Mouse (Mus musculus): ENCODE measurements at regions not wholly inside any gene's neighbourhood (a gene's known extent, or its start where the extent isn't known, plus 50 kb on each side); places are given as distances from the start of the nearest gene placed in this dataset.
"Not testable (repeated sequence)": the region's sequence is repeated elsewhere in the genome, so short reads cannot be mapped to it uniquely, and the experiment has no call there.

DNA sequence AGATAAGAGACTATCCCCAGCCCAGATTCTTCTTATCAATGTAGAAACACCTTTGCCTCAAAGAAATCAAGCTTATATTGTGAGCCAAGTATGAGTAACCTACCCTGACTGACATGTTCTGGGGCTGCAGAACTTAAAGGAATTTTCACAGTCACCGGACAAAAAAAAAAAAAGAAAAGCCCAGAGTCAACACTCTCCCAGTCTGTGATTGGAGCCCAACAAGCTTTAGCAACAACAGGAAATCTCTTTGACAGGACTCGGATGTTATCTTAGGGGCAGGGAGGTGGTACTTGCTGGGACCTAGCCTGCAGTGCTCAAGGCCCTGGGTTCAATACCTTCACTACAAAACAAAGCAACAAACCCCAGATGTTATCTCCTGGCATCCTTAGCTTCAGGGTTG lies 114.2 kb downstream of the Nectin1 start:
- no peak for ATAC-seq (replicated peaks; ENCODE audit: low FRiP score, poor library complexity, severe bottlenecking)

DNA sequence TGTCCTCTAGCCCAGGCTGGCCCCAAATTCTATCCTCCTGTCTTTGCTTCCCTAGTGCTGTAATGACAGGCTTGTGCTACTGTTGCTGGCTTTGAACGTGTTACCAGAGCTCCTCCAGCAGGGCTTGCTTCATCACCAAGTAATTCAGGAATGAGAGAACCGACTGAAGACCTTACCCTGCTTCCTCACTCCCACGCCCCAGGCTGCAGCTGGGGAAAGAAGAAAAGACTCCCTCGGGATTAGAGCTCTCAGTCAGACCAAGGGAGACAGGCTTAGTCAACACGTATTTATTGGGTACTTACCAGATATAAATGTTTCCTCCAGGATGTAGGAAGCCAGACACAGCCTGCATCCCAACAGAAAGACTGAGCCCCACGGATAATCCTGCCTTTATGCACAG lies 115.0 kb downstream of the Nectin1 start:
- ATAC-seq (replicated peaks; ENCODE audit: low FRiP score, poor library complexity, severe bottlenecking): no peak

DNA sequence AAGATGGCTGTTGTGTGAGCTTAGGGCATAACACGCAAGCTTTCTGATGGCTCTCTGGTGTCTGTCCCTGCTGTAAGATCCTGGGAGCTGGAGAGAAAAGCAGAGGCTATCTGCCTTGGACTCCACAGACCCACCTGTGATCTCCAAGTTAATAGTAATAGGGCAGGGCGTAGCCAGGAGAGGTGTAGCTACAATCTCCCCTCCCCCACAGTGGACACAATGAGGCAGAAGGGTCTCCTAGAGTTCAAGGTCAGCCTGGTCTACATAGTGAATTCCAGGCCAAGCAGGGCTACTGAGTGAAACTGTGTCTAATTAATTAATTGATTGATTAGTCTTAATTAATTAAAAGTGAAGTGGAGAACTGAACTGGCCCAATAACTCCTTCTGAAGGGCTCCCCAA lies 116.5 kb downstream of the Nectin1 start:
- ATAC-seq (replicated peaks; ENCODE audit: low FRiP score, poor library complexity, severe bottlenecking): no peak

DNA sequence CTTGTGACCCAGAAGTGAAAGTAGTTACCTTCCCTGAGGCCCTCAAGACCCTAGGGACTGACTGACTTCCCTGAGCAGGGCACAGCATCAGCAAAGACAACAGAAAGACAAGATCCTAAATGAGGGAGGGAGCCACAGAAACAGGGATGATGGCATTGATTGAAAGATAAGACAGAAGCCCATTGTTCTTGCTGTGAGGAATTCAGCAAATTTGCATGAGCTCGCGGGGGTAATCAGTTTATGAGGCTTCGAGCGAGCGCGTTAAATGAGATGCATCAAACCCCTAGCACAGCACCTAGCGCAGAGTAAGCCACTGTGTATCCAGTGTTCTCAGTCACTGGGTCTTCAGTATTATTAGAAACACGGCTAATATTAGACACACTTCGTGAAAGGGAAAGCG lies 117.6 kb downstream of the Nectin1 start:
- no peak for ATAC-seq (replicated peaks; ENCODE audit: low FRiP score, poor library complexity, severe bottlenecking)

DNA sequence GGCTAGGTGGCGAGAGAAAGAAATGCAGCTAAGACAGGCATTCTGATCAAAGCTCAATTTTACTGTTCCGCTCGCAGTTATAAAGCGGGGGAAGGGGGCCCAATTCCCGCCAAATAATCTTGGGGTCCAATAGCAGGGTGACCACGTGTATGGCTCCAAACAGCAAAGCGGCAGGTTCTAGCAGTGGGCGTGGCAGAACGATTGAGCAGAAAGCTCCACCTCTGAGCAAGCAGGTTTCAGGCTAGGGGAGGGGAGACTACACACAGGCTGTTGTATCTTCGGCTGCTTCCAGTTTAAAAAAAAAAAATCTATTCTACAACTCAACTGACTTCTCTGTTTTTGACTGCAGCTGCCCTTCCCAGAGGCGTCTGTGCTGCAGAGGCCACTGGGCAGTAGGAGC lies 118.2 kb downstream of the Nectin1 start:
- ATAC-seq (replicated peaks; ENCODE audit: low FRiP score, poor library complexity, severe bottlenecking): not testable (repeated sequence)

DNA sequence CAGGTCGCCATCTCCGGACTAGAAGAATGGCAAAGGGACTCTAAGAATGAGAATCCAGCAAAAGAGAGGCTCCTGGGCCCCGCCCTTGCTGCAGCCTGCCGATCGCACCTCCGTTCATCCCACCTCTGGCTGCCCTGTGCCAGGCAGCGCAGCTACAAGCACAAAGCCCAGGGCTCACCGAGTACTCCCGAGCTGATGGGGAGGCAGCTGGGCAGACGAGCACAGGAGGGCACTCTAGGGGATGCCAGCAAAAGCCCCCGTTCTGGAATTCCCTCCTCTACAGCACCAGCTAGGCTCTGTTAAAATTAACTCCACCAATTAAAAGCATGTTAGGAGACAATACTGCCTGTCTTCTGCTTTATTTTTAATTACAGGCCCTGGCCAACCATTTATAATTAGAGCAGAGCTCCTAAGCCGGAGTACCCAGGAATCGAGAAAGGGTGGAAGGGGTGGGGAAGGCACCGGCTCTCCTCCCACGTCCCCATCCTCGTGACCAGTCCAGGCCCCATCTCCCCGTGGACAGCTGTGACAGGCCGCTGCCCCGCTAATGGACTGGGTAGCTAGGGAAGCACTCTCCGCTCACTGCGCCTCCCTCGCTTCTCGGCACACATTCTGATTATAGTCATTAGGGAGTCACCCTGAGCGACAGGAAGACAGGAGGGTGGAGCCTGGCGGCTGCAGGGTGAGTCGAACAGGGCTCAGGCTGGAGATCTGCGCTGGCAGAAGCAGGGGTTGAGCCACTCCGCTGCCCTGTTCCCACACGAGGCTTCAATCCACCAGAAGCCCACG lies 120.0 kb downstream of the Nectin1 start:
- no peak for ATAC-seq (replicated peaks; ENCODE audit: low FRiP score, poor library complexity, severe bottlenecking)

DNA sequence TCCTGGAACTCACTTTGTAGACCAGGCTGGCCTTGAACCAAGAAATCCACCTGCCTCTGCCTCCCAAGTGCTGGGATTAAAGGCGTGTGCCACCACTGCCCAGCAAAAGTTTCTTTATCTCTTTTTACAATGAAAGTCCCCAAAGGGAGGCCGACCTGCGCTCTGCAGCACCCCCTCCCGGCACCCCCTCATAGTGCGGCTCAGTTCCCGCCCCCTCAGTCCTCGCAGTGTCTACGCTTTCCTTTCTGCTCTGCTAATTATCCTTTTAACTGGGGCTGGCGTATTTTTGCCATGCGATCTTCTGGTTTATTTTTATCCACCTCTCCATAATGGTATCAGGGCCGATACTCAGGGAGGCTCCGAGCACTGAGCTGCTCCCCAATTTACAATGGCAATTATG lies 123.0 kb downstream of the Nectin1 start:
- ATAC-seq (replicated peaks; ENCODE audit: low FRiP score, poor library complexity, severe bottlenecking): no peak

DNA sequence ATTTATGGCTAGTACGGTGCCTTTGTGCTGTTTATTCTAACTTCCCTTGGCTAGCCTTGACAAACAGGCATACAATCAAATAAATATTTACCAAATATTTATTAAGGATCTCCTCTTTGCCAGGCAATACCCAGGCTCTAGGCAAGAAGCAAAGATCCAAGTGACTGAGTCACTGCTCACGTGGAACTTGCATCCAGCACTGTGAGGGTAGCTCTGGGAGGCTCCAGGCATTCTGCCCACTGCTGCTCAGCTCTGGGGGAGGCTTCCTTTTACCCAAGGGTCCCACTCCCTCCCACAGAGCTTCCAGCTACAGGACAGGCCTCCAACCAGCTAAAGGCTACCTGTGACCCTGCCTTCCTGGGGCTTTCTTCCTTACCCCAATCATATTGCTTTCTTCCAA lies 130.1 kb downstream of the Nectin1 start:
- no peak for ATAC-seq (replicated peaks; ENCODE audit: low FRiP score, poor library complexity, severe bottlenecking)

DNA sequence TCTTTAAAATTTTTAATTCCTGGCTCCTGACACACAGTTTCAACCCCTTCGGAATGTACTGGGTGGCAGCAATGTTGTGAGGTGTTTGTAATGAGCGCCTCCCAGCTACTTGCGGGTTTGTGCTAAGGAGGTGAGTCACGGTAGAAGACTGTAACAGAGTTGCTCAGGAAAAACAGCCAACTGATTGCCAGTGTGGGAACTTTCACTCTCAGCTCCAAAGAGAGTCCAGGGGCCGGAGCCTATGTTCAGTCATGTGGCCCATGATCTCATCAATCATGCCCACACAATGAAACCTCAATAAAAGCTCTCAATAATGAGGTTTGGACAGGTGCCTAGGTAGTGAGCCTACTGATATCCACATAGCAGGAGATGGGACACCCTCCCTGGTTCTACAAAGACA lies 130.5 kb downstream of the Nectin1 start:
- no peak for ATAC-seq (replicated peaks; ENCODE audit: low FRiP score, poor library complexity, severe bottlenecking)

DNA sequence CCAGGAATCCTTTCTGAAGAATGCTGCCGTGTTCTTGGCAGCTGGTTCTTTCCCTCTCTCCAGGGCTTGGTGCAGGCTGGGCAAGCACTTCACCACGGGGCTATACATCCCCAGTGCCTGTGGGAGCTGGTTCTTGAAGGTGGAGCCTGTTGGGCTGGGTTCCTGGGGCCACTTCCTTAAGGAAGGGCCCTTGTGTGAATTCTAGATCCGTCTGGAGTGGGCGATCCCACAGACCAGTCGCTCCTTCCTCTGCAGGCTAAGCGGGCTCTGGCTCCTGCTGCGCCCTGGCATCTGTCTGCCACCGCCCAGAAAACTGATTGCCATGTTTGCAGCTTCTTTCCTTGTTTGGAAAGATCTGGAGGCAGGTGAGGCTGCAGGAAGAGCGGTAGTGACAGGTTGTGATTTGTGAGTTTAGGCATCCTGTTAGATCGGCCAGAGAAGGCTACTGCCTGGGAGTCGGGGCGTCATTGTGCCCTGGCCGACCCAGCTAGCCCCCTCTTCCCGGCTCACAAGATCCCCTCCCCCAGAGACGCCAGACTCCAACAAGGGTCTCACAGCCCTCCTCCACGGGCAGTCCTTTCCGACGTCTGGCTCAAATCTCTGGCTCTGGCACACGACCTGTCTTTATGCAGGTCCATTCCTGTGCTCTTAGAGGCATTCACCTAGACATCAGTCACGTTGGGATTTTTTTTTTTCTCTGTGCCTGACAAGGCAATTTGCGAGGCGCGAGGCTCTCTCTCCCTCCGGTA lies 135.6 kb downstream of the Nectin1 start:
- ATAC-seq (replicated peaks; ENCODE audit: low FRiP score, poor library complexity, severe bottlenecking): no peak

DNA sequence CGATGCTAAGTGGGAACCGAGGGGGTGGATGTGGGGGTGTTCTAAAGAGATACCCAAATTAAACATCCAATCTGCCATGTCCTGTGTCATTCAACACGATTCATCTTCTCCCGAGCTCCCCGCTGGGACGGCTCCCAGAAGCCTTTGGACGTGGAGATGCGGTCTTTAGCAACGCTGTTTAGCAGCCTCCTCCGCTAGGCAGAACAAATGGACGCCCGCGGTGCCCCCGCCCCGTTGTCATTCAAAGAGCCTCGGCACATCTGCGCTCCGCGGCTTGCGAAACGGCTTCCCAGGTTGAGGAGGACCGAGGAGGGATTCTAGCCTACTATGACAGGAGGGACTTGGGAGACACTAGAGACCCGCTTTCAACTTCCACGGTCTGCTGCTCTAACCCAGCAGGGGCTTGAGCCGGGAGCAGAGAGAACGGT lies 136.2 kb downstream of the Nectin1 start:
- no peak for ATAC-seq (replicated peaks; ENCODE audit: low FRiP score, poor library complexity, severe bottlenecking)

DNA sequence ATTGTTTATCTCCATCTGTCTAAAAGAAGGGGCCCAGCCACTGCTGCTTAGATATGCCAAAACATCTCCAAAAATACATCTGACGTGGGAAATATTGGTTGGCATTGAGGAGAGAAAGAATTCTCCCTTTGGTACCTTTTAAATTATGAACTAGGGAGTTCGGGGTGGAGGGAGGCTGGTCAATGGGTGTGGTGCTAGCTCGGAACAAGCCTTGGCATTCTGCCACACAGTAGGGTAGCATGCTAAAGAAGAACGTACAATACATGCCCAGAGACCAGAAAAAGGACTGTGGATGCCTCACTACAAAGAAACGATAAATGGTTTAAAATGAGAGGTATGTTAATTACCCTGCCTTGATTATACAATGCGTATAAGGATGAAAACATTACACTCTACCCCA lies 149.3 kb downstream of the Nectin1 start:
- ATAC-seq (replicated peaks; ENCODE audit: low FRiP score, poor library complexity, severe bottlenecking): no peak

DNA sequence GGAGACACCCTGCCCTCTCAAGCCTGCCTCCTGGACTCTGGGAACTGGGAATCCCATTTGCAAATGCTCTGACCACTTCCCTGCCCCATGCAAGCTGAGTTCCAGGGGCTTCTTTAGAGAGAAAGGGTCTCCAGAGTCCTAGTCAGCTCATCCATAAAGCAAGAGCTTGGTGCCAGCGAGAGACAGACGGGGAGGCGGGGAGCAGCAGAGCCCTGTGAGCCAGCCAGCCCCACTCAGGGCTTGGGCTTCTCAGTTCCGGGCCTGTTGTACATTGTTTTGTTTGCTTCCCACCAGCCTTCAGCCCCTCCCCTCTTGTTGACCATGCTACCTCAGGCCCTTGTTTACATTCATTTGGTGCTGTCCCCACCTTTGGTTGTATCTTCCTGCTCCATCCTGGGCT lies 143.9 kb upstream of the Thy1 start:
- no peak for ATAC-seq (replicated peaks; ENCODE audit: low FRiP score, poor library complexity, severe bottlenecking)

DNA sequence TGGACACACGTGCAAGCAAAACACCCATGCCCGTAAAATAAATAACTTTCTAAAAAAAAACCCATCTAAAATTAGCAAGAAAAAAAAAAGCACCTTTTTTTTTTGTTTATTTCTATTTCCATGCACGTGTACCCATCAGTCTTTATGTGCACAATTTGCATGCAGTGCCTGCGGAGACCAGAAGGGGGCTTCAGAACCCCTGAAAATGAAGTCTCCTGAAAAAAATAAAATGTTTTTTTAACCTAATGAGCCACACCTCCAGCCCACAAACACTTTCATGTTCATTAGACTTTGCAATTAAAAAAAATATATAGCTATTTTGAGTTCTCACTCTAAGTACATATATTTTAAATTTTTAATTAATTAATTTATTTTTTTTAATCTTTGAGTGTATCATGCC lies 134.9 kb upstream of the Thy1 start:
- no peak for ATAC-seq (replicated peaks; ENCODE audit: low FRiP score, poor library complexity, severe bottlenecking)

DNA sequence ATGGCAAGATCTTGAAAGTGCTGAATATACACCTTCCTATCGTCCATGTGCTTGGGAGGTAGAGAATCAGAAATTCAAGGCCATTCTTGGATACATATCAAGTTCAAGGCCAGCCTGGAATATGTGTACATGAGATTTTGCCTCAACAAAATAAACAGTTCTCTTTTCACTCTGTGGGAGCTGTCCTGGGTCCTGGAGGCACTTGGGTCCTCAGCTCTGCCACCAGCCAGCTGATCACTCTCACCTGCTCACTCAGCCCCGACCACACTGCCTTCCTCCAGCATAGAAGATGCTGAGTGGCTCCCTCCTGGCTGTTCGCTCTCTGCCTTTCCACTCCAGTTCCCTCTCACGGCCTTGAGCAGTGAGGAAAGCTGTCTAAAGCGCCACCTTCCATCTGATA lies 128.2 kb upstream of the Thy1 start:
- no peak for ATAC-seq (replicated peaks; ENCODE audit: low FRiP score, poor library complexity, severe bottlenecking)

DNA sequence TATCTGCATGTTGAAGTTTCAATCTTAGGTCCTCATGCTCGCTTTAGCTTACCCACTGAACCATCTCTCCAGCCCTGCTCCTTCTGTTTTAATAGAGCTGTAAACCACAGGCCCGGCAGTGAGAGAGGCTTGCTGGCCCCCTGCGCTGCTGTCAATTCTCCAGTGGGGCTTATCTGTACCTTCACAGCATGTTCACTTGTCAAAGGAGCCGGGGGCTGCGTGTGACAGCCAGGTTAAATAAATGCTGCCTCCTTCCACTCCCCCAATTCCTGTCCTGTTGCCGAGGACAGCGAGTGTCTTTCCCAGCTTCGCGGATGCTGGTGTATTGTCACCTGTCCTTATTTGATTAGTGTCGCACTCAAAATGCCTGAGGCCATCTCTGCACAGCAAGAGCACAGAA lies 125.7 kb upstream of the Thy1 start:
- no peak for ATAC-seq (replicated peaks; ENCODE audit: low FRiP score, poor library complexity, severe bottlenecking)

DNA sequence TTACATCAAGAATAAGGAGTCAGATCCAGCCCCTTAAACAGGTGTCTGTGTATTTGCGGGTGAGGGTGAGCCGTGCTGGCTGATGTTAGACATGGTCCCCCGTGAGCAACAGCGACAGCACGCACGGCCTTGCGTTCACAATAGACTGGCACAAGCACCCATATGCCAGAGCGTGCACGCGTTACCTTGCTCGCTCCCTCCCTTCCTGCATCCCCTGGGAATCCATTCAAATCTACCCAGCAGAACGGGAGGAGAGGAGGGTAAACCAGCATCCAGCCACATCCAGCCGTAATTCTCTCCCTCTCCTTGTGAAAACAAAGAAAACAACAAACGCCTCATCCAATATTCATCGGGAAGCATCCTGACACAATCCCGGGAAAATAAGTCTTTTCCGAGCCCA lies 124.2 kb upstream of the Thy1 start:
- no peak for ATAC-seq (replicated peaks; ENCODE audit: low FRiP score, poor library complexity, severe bottlenecking)

DNA sequence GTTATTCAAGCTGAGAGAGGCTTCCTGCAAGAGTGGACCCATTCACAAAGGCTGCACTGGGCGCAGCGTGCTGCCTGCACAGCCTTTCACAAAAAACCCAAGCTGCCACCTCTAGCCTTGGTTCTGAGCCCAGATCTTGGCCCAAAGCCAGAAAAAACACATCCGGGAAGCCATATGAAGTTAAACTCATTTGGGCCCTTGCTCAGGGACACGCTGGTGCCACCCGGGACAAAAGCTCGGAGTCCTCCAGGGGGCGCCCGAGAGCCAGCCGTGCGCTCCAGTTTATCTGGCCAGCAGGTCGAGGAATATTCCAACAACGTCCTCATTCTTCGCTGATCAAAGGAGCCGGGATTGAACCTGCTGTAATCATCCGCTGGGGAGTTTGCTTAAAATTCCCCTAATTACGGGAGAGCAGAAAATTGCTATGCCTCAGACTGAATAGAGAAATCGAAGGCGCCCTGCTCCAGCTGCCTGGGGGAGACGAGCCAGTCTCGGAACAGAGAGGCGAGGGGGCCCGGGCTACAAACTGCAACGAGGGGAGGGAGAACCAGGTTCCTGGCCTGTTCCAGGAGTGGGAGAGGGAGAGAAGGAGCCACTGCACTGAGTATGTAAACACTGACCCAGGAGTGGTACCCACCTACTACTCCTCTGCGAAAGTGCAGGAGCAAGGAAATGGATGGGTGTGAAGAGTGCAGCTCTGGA lies 123.0 kb upstream of the Thy1 start:
- ATAC-seq (replicated peaks; ENCODE audit: low FRiP score, poor library complexity, severe bottlenecking): 0 out of 2 replicates have a peak, but pooled peaks have one; percentile 59

DNA sequence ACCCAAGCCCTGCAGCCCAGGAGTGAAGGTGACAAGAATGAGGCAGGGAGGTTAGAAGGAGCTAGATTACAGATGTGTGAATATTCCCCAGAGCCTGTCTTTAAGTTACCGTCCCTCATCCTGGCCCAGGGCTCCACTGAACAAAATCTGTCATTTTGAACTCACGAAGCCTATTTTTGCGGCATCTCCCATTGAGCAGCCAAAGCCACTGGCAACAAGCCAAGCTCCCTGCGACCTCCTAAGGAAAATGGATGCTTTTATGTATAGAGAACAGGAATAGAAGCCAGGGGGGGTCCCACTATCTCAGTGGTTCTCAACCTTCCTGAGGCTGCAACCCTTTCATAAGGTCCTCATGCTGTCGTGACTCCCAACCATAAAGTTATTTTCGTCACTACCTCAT lies 121.0 kb upstream of the Thy1 start:
- no peak for ATAC-seq (replicated peaks; ENCODE audit: low FRiP score, poor library complexity, severe bottlenecking)

DNA sequence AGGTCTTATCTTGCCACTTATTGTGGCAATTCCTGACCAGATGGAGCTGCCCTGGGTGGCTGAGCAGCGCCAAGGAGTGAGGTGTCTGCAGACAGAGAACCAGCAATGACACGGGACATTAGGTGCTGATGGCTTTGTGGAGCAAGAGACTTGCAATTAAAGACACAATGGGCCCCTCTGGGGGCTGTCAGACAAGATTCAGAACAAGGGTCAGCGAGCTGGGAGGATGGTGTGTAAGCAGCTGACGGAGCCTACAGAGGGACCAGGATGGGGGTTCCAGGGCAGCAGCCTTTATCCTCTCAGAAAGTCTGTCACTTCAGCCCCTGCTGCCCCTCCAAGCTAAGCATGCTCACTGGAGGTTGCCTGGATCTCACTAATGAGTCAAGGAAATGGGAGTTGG lies 120.1 kb upstream of the Thy1 start:
- no peak for ATAC-seq (replicated peaks; ENCODE audit: low FRiP score, poor library complexity, severe bottlenecking)

DNA sequence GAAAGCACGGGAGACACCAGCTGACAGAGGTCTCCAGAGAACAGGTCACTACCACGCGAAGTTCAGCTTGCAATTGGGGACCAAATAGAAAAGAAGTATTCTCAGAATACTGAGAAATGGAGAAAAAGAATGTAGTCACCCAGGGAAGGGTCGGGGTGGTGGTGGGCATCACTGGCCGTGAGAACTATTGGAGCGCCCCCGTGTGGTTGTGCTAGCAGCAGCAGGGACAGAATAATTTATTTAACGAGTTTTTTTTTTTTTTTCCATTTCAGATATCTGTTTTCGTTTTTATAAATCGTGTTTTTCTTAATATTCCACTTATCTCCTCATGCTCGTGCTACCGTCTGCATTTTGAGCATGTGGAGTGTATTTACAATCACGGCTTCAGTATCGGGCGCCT lies 118.4 kb upstream of the Thy1 start:
- ATAC-seq (replicated peaks; ENCODE audit: low FRiP score, poor library complexity, severe bottlenecking): no peak
